Mouse (Mus musculus) layer of hippocampus, postnatal 36 days (tissue): Measurements from ENCODE around the gene Lekr1. TPM values are rescaled to one million over a fixed set of nuclear protein-coding genes. Genes with fewer than 3 reads are reported as not detected.

Experiments used
- DNase-seq, 2 experiments: peaks; one replicate each; pipeline ENCODE4 v3.0.0; 2022
- total RNA-seq, 2 experiments: library from RNA; stranded (reverse); gene quantifications; 2 replicates each; pipeline ENCODE4 v1.2.3; 2021

Gene Lekr1
- total RNA-seq, 2 experiments from 2014 or later = 4.1 to 6.6 TPM

DNA sequence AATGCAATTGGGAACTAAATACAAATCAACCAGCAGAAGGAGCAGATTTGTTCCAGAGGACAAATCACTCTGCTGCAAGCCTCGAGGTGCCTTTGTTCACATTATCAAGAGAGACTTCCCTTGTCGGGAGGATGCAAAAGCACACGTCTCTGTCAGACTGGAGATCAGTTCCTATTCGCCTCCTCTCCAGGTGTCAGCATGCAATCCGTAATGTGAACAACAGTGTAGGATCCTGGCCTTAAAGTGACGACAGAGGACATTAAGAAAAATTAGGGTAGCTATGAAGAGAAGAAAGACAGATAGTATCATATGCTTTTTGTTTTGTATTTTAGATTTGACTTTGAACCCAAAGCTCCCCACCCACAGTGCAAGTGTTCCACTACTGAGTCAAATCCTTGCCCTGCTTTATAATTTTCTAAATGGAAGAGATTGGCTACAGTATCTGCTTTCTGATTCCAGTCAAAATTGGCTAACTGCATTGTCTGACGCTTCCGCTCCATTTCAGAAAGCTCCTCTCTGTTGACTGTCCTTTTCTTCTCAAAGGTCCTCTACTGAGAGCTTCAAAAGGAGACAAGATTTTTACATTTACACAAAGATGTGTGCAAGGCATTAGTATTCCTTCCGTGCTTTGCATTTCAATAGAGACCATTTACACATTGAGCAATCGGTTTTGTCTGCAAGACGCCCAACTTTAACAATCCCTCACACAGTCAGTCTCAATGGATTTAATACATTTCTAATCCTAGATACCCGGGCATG, 8.9 kb upstream of the Lekr1 start:
- no peak for DNase-seq

DNA sequence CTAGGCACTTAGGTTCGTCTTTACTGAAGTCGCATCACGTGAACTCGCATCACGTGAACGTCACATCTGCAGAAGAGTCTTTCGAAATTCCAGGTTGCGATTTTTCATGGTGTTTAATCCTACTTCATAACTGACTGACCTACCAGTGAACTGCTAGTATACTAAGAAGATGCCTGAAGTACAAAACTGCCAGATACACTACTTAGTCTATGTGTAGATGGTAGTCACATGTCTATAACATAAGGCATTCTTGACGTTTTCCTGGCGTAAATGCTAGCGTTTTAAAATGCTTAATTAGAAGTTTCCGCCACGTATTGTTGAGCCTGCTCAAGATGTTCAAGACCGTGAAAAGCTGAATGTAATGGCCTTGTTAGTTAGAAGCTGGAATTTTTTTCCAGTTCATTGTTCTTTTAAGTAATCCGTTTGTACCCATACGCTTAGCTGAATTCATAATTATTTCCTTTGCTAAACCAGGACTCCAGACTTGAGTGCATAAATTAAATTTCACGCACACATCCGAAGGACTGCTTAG, 7.9 kb upstream of the Lekr1 start:
- no peak for DNase-seq

DNA sequence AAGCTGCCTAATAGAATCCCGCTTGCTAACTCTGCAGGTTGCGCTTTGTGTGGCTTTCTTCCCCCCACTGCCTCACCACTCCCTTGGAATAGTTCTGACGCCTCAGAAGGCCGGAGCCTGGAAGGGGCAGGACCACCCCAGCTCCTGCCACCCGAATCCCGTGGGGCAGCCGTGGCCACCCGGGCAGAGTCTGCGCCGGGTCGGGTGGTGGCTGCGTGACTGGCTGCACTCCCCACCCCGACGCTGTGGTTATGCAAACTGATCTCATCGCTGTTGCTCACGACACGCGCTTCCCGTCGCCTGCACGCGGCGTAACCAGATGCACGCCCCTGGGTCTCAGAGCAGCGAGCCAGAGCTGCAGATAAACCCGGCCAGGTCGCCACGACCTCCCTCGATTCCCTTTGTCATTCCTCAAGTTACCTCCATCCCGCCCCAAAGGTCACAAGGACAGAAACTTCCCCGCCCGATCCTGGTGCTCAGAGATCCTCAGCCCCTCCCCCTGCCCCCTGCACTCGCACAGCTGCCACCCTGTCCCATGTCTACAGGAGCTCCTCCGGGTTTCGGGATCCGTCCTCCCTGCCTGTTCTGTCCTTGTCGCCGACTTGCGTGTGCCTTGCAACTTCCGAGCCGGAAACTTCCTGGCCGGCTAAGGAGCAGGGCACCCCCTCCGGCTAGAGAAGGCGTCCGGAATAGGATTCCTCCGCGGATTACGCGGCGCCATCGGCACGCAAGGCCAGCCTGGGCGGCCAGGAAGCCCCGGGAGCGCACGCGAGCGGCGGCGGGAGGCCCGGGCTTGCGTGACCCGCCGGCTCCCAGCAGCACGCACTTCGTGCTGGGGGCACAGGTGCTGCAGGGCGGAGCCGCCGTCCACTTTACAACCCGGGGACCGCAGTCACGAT, 7.1 kb upstream of the Lekr1 start:
- peak; percentile 76 to 78 for DNase-seq

DNA sequence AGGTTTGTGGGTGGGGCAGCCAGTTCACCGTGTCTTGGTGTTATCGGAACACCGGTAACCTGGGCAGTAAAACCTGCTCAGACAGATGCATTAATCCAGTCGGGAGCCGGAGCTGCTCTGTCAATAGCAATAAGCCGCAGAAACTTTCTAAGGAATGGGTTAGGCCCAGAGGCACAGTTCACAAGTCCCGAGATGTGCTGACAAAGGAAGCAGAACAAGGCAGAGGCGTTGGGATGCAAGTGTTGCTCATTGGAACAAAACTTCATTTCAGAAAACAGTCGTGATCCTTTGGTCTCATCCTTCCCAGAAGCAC, 6.5 kb upstream of the Lekr1 start:
- no peak for DNase-seq

DNA sequence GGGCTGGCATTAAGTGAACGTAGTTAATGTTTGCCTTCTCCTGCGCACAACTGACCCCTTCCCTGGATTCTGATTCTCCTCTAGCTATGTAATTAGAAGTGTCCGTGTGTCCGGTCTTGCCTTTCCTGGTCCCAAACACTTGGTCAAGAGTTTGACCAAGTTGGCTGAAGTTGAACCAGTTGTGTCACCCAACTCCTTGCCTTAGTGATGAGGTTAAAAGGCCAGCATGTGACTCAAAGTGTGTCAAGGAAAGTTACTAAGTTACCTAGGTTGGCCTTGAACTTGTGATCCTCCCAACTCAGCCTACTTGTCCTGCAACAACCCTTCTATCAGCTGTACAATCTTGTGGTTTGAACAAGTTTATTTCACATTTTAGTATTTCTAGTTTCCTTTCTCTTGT, 5.7 kb upstream of the Lekr1 start:
- no peak for DNase-seq

DNA sequence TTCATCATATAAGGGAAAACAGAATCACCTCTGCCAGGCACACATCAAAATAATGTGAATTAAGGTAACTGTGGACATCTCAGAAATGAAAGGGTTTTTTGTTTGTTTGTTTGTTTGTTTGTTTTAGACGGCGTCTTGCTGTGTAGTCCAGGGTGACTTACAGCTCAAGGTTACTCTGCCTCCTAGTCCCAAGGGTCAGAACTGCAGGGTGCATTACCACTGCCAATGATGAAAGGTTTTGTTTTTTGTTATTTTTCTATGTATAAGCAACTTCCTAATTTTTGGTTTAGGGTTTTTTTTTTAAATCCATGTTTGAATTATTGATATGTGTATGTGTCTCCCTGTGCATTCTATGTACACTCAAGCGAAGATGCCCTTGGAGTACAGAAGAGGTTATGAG, 4.3 kb upstream of the Lekr1 start:
- no peak for DNase-seq

DNA sequence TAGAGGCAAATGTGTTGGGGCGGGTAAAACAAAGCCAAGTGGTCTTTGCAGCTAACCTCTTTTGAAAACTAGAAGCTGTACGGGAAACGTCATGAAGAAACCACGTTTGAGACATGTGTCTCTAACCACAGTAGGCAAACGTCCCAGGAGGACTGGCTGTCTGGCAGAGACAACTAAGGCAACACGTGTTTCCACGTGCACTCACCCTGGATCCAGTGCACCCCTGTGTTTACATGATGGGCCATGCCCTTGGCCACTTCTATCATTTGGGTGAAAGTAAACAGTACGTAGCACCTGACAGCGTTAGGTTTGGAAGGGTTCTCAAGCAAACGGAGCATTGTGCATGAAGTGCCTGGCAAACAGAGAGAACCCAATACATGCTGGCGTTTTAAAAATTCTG, 2.9 kb upstream of the Lekr1 start:
- peak in 1 of 2 experiments; percentile 9 for DNase-seq

DNA sequence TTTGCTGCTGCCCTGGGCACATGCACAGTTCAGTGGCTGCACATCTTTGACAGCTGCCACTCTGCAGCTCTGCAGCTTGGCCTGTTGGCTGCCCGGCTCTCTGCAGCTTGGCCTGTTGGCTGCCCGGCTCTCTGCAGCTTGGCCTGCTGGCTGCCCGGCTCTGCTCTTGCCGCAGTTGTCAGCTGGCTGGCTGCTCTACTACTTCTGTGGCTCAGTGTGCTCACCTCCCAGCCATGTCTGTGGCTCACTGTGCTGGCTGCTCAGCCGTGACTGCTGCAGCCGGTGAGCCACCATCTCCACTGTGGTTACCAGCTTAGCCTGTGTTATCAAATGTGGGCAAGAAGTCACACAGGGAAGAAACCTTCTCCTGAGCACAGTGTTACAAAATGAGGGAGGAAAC, 4.2 kb downstream of the Lekr1 start:
- no peak for DNase-seq

DNA sequence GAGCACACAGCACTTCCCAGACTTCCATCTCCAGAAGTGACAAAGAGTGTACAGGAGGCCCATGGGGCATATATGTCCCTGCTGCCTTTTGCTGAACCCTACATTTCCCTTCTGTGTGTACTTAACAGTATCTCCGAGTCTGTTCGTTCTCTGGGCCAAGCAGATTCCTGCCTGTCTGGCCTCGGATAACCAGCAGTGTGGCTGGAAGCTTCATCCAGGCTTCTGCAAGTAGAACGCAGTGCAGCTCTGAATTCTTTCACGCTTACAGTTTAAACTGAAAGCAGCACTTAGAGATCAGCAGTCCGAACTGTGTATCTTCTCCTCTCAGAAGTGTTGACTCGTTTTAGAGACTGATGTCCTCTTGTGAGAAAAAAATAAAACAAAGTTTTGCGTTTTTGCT, 7.7 kb downstream of the Lekr1 start:
- no peak for DNase-seq

DNA sequence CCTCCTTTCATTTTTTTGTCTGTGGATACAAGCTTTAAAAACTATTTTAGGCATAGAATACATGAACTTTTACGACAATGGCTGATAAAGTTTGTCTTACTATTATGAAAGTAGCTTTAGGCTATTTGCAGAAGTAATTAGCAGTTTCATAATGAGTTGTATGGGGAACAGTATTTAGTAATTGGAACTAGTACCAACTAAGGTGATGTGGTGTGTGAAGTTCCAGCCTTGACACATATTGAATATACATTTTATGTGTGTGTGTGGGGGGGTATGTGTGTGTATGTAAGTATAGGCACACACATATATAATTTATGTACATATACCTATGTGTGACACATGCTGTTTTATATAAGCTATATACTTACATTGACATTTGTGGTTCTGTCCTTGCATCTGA, 14.6 kb downstream of the Lekr1 start:
- DNase-seq = no peak

DNA sequence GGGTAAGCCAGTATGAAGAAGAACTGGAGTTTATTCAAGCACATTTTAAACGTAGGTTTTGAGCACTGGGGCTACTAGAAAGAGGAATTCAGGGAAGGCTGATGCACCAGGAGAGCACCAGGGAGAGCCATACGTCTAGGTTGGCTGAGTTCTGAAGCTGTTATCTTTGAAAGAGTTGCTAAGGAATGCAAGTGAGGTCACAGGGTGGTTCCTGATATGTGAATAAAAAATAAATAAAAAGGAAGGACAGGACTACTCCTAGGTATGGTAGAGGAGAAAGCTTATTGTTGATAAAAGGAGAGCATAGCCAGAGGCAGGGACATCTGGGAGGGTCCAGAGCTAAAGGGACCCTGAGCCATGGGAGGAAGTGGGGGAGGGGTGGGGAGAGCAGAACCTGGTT, 23.7 kb downstream of the Lekr1 start:
- no peak for DNase-seq

DNA sequence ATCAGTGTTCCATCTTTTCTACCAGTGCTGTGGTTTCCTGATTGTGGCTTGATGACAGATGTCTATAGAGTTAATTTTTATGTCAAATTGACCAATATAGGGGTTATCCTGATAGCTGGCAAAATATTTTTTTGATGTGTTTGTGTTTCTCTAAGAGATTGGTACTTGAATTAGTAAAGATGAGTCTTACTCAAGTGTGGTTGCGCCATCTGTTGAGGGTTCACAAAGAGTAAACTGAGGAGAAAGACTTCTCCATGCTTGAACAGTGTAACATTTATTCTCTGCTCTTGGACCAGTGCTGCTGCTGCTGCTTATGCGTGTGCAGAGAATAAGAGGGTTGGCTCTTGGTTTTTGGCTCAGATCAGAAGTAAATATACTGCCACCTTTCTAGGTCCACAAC, 24.8 kb downstream of the Lekr1 start:
- no peak for DNase-seq

DNA sequence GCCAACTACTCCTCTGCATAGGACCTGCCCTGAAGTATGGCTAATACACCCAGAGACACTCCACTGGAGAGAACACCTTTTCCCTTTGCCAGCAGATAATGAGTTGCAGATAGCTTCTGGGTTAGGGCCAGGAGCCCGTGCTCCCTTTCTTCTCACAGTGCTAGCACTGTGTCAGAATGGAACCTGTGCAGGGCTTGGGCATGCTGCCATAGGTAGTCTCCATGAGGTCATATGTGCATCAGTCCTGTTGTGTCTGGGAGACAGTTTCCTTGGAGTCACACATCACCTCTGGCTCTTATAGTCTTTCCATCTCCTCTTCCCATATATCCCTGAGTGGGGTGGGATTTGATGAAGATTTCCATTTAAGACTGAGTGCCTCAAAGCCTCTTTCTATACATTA, 33.7 kb downstream of the Lekr1 start:
- no peak for DNase-seq

DNA sequence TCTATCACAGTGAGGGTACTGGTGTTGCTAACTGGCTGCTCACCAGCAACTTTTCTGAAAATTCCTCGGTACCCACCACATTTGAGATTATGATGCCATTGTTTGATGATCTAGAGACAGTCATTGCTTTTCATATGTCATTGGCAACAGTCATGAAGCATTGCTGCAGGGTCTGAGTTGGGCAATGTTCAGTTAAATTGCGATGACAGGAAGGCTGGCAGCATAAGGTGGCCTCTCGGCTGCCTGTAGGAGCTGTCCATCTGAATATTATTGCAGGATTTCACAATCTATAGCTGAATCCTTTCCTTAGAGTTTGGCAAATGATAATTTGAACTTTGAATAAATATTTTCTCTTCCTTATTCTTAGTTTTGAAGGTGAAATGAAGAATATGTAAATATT, 48.3 kb downstream of the Lekr1 start:
- no peak for DNase-seq

DNA sequence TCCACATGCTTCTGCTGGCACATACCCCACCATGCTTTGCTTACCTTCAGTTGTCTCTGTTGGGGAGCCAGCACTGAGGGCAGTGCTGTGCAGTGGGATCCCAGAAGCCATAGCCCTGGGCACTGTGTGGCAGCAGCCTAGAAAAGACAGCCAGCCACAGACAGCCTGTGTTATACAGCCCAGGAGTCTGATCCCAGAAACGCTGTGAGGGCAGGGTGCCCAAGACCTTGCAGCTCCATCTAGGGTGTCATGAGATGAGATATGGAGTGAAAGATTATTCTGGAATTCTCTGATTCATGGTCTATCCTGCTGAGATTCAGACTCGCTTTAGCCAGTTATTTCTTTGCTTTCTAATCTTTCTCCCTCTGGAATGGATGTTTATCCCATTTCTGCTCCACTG, 51.4 kb downstream of the Lekr1 start:
- DNase-seq = no peak

DNA sequence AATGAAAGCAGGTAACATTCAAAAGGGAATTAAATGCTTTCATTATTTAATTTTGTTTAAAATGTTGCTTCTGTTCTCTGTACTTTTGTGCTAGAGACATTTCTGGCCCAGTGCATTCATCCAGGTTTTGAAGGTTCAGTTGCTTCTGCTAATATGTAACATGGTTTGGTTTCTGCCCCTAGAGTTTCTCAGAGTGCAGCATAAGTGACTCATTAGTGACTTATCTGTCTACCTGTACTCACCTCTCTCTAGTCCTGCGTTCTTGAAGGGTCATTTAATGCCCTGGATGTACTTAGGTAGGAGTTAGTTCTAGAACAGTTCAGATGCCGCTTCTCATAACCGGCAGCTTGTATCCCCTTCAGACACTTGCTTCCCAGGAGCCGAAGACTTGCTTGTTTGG, 56.9 kb downstream of the Lekr1 start:
- no peak for DNase-seq

DNA sequence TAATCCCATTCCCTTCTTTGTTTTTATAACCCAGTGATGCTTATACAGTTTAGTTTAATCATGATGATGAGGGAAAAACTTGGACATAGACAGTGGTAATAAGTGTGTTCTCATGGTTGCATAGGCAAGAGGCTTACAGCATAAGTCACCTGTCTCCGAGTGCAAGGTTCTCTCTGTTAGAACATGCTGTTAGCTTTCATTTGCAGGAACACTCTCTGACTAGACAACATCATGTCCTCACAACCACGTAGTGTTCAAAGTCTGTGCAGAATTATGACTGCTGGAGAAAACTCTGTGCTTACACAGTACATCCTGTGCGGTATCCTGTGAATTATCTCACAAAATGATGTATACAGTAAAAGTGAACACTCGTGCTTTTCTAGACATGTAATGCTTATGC, 57.6 kb downstream of the Lekr1 start:
- no peak for DNase-seq

DNA sequence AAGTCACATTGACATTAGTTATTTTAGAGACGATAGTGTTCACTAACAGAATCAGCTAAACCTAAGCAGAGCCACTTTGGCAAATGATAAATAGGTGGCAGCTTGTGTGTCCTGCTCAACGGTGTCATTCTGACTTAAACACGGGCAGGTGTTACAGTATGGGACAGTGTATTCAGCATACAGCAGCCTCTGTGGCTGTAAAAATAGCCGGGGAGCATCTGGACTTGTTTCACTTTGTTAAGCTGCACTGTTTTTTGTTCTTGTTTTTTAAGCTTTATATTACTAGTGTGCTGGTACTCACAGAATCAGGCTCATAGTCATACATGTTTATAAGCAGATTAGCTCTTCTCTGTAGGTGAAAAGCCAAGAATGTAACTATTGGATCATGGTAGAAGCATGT, 71.8 kb downstream of the Lekr1 start:
- DNase-seq = no peak

DNA sequence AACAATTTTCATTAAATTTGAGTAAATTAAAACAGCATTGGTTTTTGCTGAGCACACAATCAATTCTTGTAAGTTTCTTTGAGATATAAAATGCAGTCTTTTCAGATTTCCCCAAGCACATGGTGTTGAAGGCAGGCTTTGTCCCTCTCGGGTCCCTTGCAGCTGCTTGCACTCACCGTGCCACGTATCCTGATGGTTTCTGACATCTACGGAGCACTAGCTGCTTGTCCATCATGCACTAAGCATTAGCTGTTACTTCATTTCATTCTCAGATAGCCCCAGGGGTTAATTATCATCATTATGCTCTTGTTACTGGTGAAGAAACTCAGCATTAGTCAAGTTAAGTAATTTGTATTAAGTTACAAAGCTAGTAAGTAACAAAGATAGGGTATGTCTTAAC, 78.9 kb downstream of the Lekr1 start:
- no peak for DNase-seq

DNA sequence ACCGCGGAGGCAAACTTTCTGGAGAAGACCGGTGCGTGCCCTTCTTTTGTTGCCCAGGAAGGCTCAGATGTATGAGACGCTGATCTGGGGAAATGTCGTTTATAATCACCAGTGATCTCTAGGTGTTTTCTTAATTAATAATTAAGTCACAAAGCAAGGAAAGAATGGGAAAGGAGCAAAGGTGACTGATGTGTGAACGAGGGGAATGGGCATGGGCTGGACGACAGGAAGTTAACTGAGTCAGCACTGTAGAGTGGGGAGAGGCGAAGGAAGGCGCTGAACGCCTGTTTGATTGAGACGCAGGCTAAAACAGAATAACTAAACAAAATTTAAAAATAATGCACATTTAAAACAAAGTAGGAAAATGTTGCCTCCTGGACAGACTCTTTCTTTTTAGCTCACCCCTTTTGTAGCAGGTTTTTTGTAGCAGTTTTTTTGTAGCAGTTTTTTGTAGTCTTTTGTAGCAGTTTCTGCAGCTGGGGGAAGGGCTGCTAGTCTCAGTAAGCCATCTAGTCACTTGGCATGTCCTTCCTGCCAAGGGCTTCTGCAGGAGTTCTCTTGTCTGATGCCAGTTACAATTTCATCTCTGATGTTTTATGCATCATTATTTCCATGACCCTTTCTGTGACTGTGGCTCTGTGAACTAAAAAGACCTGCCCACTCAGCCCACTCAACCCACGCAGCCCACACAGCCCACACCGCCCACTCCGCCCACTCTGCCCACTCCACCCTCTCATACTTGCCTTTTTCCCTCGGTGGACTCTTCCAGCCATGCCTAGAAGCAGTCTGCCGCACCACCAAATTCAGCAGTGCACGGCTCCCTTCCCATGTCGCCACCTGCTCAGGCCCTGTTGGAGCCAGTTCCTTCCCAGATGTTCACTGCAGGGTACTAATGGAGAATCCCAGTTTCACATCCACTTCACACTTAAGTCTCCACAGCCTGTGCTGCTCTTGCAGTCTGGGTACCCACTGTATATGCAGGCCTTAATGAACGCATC, 98.8 kb downstream of the Lekr1 start:
- no peak for DNase-seq

DNA sequence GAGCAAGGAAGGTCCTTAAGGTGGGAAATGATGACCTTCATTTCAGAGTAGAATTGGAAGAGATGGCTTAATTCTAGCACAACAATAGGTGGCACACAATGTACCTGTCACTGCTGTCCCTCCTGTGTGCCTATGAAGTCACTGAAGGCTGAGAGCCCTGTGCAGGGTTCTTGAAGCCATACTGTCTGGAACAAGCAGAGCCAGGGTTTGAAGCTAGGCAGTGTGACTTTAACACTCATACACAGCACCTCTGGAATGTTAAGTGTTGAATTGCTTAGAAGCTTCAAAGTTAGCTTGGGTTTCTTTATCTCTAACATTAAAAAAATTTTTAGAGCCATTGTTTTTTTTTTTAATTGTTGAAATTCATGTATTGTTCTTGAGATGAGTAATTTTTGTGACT, 100.4 kb downstream of the Lekr1 start:
- DNase-seq = no peak

DNA sequence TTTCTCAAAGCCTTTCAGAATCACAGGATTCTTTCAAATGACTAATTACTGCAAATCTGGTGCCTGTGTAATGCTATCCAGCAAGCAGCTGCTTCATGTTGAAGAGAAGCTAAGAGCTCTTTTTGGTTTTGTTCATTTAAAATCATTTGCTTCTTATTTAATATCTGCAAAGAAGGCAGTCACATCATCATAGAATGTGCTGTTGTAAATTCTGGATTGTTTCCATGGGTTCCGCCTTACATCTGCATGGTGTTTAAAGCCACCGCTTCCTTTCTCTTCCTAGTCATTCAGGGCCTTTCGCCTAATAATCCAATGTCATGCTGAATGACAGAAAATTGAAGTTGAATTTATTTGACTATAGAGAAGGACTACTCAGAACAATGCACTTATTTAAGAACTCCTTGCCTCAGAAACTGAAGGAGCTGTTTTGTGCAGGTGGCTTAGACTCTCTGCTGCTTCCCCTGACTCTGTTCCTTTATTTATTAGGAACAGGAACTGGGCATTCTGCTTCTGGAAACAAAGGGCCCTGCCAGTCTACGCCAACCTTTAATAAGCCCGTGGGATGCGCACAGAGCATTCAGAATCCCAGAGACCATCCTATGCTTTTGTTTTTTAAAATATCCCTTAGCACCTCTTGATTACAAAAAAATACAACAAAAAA, 101.3 kb downstream of the Lekr1 start:
- no peak for DNase-seq
